Mouse (Mus musculus): ENCODE results near the gene Sec16b.

Gene Sec16b

DNA sequence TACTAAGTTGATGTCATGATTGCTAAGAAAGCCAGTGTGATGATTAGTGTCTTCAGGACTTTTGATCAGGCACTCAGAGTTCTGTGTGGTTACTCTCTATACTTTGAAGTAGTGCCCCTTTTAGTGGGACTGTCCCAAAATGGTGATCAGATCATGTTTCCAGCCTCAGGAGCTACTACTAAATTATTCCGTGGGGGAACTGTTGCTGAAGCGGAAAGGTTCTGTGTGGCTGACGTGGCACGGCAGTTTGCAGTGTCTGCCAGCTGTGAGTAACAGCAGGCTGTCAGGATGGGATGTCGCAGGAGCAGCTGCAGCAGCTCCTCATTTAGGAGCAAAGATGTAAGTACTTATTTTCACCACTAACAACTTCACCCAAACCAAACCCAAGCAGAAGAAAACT is at the start of gene Sec16b:
Gene Sec16b (plus strand): TSS at position 207 of the 400 bp plus-strand sequence.
- peak in 1 of 2 experiments; percentile 12 for DNase-seq

DNA sequence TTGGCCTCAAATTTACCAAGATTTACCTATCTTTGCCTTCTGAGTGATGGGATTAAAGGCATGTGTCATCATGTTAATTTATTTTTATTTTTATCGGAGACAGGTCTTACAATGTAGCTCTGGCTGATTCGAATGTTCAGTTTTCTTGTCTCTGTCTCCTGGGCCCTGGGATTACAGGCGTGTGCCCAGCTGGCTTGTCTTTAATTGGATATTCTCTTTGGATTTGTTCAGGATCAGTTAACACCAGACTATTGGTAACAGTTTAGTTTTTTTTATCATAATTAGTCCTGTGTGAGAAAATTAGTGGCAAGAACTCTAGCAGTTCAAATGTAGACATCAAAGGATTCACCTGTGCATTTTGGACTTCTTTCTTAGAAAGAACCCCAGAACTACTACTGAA is 48.7 kb upstream of the Sec16b start:
- peak in 1 of 2 experiments; percentile 53 for DNase-seq

DNA sequence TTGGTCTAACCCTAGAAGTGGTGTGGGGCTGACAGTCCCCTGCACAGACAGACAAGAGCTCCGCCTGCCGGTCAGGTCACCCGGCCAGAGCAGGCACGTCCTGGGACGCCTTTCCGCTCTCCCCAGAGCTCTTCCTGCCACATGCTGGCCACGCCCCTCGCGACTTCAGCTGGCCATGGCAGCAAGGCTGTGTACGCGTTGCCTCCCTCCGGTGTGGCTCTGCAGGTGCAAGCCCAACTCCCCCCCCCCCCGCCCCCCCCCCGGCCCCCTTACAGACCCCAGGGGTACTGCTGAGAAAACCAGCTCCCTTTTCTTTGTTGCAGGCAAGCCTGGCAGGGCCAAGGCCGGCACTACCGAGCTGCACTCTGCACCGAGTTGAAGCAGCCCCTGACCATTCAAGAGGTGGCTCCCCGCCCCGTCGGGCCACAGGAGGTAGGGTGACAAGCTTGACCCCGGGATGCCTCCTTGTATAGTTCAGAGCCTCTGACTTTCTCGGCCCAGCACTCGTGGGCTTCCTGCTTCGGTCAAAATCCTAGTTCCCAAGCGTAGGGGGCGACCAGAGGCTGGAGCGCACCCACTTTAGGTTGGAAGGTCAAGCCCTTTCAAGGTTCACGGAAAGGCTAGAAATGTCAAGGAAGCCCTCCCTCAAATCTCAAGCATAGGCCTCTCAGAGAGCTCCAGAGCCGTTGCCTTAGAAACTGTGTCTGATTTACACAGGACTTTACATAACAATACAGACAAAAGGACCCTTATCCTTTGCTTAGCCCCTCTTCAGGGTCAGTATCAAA is 47.9 kb upstream of the Sec16b start, which contains the start of gene Cryzl2:
Gene Cryzl2 (plus strand): TSS at position 157 of the 788 bp plus-strand sequence.
- peak; percentile 93 to 97 for DNase-seq

DNA sequence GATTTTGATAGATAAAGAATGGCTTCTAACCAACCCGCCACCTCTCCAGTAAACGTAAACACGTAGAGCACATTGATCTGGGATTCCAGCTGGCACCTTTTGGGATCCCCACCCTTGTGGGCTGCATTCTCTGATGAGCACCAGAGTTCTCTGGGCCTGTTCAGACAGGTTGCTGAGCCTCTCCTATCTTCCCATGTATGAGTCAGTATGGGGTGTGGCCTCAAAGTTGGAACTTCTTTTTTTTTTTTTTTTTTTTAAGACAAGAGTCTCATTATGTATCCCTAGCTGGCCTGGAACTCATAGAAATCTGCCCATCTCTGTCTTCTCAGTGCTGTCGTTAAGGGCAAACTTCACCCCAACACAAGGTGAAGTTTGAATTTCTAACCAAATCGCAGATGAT is 46.6 kb upstream of the Sec16b start:
- DNase-seq, result no peak

GRCm38 (mm10) chr1:157461276-157461675 is 45.3 kb upstream of the Sec16b start:
- DNase-seq, result peak; percentile 45 to 70

GRCm38 (mm10) chr1:157462336-157462735 is 44.2 kb upstream of the Sec16b start:
- DNase-seq, result no peak

- DNase-seq, result peak; percentile 72 to 83
Measured at GRCm38 (mm10) chr1:157465194-157465593, 41.3 kb upstream of the Sec16b start.

GRCm38 (mm10) chr1:157467866-157468265 is 38.7 kb upstream of the Sec16b start:
- DNase-seq, result no peak

DNA sequence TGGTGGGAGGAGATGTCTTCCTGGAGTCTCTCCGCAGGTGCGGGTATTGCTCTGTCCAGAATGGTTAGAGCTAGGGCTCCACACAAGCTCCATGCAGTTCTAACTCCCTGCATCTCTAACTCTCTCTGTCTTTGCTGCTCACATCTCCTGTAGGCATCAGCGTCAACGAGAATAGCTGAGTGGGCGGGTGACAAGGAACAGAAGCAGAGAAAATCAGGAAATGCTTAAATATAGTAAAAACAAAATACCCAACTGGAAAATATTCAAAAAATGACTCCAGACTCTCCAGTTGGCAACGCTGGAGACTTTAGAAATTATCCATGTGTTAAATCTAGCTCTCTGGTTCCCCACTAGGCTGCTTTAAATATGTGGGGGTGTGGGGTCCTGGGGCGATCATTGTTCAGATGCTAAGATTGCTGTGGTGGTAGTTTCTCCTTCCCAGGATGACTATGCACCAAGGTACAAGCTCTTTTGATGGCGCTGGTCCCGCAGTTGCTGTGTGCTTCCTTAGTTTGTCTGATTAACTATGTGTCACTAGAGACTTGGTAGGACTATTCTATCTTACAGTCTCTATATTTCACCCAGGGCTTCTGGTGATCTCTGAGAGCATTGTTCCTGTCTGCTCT is 35.7 kb upstream of the Sec16b start:
- no peak for DNase-seq

DNA sequence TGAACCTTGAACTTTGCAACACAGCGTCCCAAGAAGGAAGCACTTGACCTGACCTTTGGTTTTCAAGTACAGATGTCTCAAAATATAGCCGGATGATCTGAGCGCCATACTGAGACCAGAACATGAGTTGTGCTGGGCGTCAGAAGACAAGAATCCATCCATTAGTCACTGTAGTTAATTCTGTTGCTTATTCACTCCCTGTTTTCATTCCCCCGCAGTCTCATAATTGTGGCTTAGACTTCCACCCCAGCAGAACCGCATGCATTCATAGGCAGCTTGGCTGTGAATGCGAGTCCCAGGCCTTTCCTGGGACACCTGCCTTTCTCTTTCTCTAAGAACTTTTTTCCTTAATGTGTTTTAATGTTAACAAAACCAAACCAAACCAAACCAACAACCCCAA is 33.8 kb upstream of the Sec16b start:
- no peak for DNase-seq

DNA sequence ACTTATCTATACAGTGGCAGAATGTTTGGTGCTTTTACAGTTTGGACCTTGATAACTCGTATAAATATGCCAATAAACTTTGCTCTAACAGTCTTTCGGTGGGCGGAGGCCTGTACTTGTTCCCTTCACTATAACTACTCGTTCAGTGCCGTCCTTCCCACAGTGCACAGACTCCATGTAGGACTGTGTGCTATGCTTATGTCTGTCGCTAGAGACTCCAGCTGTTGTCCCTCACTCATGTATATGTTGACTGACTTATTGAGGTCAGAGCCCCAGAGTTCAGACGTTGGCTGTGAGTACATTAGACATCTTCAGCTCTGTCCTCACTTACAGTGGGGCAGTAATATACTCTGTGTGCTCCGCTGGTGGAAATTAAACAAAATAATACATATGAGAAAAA is 31.7 kb upstream of the Sec16b start:
- no peak for DNase-seq

DNA sequence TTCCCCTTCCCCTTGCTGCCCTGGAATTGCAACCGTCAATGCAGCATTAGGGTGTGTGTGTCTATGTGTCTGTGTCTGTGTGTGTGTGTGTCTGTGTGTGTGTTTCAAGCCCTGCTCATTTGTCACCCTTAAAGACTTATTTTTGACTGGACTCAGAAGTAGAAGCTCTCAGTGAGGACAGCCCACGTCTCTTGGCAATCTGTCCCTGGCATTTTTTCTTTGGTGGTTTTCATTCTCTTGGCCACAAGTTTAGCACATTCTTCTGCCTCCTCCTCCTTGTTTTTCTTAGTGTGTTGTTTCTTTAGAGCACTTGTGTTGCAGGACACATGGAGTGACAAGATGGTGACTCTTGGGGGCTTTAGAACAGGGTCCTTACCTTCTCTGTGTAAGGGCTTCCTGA is 30.3 kb upstream of the Sec16b start:
- DNase-seq, result no peak

GRCm38 (mm10) chr1:157480090-157480489 is 26.4 kb upstream of the Sec16b start:
- no peak for DNase-seq

DNA sequence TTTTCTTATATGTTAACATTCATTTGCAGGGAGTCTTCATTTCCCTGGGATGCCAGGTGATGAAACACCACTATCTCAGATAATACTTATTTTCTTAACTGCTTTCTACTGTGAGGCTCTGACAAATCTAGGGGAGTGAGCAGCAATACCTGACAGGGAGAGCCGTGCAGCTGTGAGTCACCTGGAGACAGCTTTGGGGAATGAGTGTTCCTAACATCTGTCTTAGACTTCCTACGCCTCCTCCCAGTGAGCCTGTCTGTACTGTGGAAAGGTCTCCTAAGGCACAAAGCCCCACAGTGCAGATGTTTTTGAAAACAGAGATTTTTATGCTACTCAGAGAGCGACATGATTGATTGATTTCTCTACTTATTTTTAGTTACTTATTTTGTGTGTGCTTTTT is 25.6 kb upstream of the Sec16b start:
- DNase-seq, result no peak

DNA sequence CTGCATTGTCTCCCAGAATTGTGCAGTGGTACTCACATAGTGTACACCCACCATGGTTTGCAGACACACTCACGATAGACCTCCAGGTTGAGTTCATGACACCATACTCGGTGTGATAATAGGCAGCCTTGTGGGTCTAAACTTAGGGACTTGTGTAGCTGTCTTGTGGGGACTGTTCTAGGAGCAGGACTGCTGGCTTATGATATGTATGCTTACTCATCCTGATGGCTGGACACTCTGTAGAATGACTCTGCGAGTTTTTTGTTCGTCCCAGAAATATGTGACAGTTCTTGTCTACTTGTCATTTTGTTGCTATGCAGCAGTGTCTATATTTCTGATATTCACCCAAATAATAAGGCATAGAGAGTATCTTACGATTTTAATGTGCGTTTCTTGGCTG is 24.9 kb upstream of the Sec16b start:
- DNase-seq, result no peak

DNA sequence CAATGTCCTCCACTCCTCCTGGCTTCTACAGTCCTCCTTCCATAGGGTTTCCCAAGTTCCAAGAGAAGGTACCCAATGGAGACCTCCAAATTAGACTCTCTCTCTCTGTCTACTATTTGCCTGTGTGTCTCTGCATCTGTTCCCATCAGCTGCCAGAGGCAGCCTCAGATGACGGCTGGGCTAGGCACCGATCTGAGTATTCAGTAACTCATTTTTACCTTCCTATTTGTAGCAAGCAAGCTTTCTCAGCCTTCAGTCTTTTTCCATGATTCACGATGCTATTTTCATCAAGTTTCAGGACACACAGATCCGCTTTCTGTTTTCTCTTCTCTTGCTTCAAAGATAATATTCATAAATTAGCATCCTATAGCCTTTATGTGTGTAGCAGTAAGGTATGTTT is 22.4 kb upstream of the Sec16b start:
- DNase-seq, result no peak

GRCm38 (mm10) chr1:157500657-157501056 is 5.9 kb upstream of the Sec16b start:
- no peak for DNase-seq

- no peak for DNase-seq
Measured at GRCm38 (mm10) chr1:157501352-157501945, 5.1 kb upstream of the Sec16b start.

DNA sequence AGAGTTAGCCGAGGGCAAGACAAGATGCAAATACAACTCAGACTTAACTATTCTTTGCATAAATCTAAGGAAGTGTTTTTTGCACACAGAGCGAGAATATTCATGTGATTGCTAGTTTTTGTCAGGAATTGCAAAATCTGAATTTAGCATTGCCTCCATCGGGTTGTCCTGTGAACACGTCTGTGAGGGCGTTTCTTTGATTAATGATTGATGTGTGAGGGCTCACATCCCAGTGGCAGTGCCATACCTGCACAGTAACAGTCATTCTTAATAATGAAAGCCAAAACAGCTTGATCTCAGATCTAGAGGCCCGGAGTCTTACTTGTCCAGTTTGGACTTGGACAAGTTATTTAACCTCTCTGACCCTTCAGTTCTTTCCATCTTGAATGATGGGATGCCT is 3.5 kb upstream of the Sec16b start:
- peak in 1 of 2 experiments; percentile 7 for DNase-seq

GRCm38 (mm10) chr1:157506995-157507595 is 567 bp downstream of the Sec16b start:
- DNase-seq, result peak; percentile 19 to 51

DNA sequence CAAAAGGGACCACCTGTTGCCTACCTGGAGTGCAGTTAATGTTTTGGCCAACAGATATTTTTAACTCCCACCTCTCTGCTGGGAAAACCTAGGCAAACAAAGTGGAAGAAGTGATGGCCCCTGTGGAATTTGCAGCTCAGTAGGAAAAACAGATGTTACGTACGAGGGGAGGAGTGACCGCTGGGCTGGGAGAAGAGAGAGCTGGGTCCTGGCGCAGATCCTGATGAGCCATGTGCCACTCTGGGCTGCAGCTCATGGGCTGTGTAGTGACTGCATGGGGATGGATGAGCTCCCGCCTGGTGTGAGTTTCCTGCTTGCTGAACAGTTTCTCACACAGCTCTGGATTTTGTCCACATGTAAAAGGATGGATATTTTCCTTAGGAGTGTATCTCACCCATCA is 1.3 kb downstream of the Sec16b start:
- DNase-seq, result peak in 1 of 2 experiments; percentile 5

DNA sequence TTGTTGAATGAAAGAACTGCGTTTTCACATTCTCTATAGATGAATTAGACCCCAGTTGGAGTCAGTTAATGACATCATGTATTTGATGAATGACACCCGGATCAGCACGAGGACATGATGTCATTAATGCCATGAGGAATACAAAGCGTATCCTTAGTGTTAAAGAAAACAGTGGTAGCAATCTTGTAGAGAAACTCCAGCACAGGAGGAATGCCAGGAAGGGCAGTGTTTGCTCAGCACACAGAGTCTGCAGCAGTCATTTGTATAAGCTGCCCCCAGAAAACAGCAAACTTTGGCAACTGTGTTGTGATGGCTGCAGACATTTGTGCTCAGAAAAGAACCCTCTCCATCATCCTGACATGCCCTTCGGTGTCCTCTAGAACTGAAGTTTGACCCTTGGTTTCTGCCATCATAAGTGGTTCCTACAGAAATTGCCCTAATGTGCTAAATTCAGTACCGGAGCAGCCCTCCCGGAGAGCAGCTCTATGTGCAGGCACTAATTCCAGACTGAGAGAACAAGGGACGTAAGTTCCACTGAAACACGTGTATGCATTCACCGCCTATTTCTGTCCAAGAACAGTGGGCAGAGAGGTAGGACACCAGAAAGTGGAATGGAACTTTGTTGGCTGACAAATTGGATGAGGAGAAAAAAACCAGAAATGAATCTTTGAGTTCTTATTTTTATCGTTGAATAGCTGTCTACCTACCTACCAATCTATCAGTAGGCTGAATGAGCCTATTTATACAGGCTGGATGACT is 6.3 kb downstream of the Sec16b start:
- DNase-seq, result no peak

DNA sequence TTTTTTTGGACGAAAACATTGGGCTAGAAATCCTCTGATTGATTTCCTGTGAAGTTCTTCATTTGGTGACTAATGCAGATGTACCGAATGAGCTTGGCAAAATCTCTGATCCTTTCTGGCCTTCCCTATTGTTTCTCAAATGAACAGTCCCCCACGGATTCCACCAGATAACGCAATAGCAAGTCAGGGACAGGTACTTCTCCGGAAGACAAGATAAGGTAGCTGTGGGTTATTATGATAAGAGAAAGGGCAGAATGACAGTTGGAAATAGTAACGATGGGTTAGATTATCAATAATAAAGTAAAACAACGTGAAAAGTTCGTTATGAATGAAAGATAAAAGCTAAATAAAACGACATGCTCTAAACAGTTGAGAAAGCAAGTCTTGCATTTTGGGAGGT is 7.0 kb downstream of the Sec16b start:
- DNase-seq, result no peak
